Mouse (Mus musculus): ENCODE data around the gene Cyp4a10. TPM values are rescaled to one million over a fixed set of nuclear protein-coding genes. Genes with fewer than 3 reads are reported as not detected.
"Not testable (repeated sequence)": the region's sequence is repeated elsewhere in the genome, so short reads cannot be mapped to it uniquely, and the experiment has no call there.

Cyp4a10 gene
- polyA plus RNA-seq, 1 experiment = not detected

DNA sequence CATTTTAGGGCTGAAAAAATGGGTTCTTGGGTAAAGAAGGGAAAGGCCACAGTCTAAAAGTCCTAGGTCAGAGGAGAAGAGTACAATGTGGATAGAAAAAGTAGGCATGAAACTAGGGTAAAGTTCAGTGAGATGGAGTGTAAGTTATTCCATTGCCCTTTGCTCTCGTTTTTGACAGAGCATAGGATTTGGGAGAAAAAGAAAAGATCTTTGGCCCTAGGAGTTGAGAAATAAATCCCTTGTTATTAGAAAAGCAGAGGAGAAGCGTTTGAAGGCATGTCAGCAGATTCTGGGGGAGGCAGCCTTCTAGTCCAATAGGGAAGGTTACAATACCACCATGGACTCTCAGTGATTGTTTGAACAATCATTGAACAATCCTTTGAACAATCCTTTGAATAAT, 37.4 kb downstream of the Cyp4a10 start:
- Histone ChIP-seq H3K36me3 (ENCODE audit: control insufficient read depth, insufficient read depth) (no peaks in the 10 kb centered on the region), H3ac (ENCODE audit: control insufficient read depth, insufficient read length) (no peak overlapping the region), H3K79me2 (ENCODE audit: control insufficient read depth, insufficient read depth) (no peaks in the 10 kb centered on the region), H3K27me3 (ENCODE audit: control insufficient read depth, insufficient read depth, insufficient read length) (no peaks in the 10 kb centered on the region), H3K4me2 (ENCODE audit: low read depth) (no peak overlapping the region), H3K4me3 (no peak overlapping the region)
- TF ChIP-seq MYOG (IDR thresholded peaks at IDR 0.05; ENCODE audit: control insufficient read depth in 1 of 3, insufficient read depth in 1 of 3, insufficient read length in 2 of 3, low read depth in 2 of 3) = no peak

DNA sequence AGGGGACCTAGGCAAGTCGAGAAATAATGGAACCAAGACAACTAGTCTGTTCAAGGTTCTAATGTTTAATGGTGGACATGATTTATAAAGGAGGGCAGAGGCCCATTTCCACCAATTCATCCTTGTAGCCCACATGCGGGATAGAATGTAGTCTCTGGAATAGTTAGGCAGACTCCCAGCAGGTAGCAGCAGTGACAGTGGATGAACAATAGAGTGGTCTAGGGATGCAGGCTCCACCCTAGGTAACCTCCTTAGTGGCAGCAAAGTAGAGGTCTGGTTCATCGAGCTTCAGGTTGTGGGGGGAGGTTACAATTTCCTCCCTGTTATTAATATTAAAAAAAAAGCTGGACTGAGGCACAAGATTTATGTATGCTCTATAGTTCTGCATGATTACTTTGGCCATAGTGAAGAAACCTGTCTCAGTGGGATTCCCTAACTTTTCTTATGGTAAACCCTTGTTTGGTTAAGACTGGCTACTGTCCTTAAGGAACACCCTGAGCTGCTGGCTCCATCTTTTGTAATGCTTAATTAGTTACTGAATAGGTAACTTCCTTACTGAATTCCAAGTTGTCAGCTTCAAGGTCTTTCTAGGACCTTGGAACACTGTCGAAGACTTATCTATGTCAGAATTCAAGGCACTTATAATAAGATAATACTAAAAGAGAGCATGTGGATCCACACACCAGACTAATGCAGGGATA, 39.9 kb downstream of the Cyp4a10 start:
- Histone ChIP-seq H3ac (ENCODE audit: control insufficient read depth, insufficient read length) (no peak overlapping the region), H3K4me2 (ENCODE audit: low read depth) (no peak overlapping the region), H3K36me3 (ENCODE audit: control insufficient read depth, insufficient read depth) (no peaks in the 10 kb centered on the region), H3K4me3 (no peak overlapping the region), H3K79me2 (ENCODE audit: control insufficient read depth, insufficient read depth) (no peaks in the 10 kb centered on the region), H3K27me3 (ENCODE audit: control insufficient read depth, insufficient read depth, insufficient read length) (no peaks in the 10 kb centered on the region)
- TF ChIP-seq POLR2A (IDR thresholded peaks at IDR 0.05; ENCODE audit: insufficient read length, low read depth) (no peak), CEBPB (IDR thresholded peaks at IDR 0.05; ENCODE audit: insufficient read depth, poor library complexity, severe bottlenecking) (no peak), MYOG (IDR thresholded peaks at IDR 0.05; ENCODE audit: control insufficient read depth in 1 of 3, insufficient read depth in 1 of 3, insufficient read length in 2 of 3, low read depth in 2 of 3) (no peak), SRF (IDR thresholded peaks at IDR 0.05; ENCODE audit: control insufficient read depth, insufficient read length, low read depth) (no peak), TCF3 (IDR thresholded peaks at IDR 0.05; ENCODE audit: insufficient read length, low read depth) (no peak), E2F4 (IDR thresholded peaks at IDR 0.05; ENCODE audit: insufficient read depth) (no peak), TCF12 (IDR thresholded peaks at IDR 0.05; ENCODE audit: insufficient read depth, poor library complexity, severe bottlenecking) (no peak), REST (IDR thresholded peaks at IDR 0.05; ENCODE audit: insufficient read depth, insufficient read length) (no peak)

DNA sequence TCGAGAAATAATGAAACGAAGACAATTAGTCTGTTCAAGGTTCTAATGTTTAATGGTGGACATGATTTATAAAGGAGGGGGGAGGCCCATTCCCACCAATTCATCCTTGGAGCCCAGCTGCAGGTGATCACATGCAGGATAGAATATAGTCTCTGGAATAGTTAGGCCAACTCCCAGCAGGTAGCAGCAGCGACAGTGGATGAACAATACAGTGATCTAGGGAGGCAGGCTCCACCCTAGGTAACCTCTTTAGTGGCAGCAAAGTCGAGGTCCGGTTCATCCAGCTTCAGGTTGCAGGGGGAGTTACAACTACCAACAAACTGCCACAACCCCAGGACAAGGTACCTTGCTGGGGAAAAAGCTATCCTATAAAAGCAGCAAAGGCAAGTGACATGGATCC, 43.2 kb downstream of the Cyp4a10 start:
- not testable (repeated sequence) for H3K4me2 ChIP-seq (ENCODE audit: low read depth); H3K27me3 ChIP-seq (ENCODE audit: control insufficient read depth, insufficient read depth, insufficient read length); H3K4me3 ChIP-seq; H3K79me2 ChIP-seq (ENCODE audit: control insufficient read depth, insufficient read depth); H3K36me3 ChIP-seq (ENCODE audit: control insufficient read depth, insufficient read depth); H3ac ChIP-seq (ENCODE audit: control insufficient read depth, insufficient read length)

GRCm38 (mm10) chr4:115563401-115563800, 45.3 kb downstream of the Cyp4a10 start, which contains the start of gene Cyp4a31:
Gene Cyp4a31, plus strand, starts transcription at chr4:115563649.
- no peak within 1 kb of the TSS for H3K4me2 ChIP-seq (ENCODE audit: low read depth)
- no peaks in the 10 kb centered on the region for H3K79me2 ChIP-seq (ENCODE audit: control insufficient read depth, insufficient read depth)
- TF ChIP-seq CEBPB (IDR thresholded peaks at IDR 0.05; ENCODE audit: insufficient read depth, poor library complexity, severe bottlenecking) (no peak), TCF3 (IDR thresholded peaks at IDR 0.05; ENCODE audit: insufficient read length, low read depth) (no peak), POLR2AphosphoS2 (IDR thresholded peaks at IDR 0.05; ENCODE audit: insufficient read length, low read depth) (no peak), REST (IDR thresholded peaks at IDR 0.05; ENCODE audit: insufficient read depth, insufficient read length) (no peak), SRF (IDR thresholded peaks at IDR 0.05; ENCODE audit: control insufficient read depth, insufficient read length, low read depth) (no peak), MYOD1 (IDR thresholded peaks at IDR 0.05; ENCODE audit: control insufficient read depth in 1 of 3, insufficient read length in 2 of 3, low read depth in 2 of 3) (no peak), USF1 (IDR thresholded peaks at IDR 0.05; ENCODE audit: low read depth) (no peak), MAX (IDR thresholded peaks at IDR 0.05; ENCODE audit: low read depth) (no peak), POLR2A (IDR thresholded peaks at IDR 0.05; ENCODE audit: insufficient read length, low read depth) (no peak), TCF12 (IDR thresholded peaks at IDR 0.05; ENCODE audit: insufficient read depth, poor library complexity, severe bottlenecking) (no peak), MYOG (IDR thresholded peaks at IDR 0.05; ENCODE audit: control insufficient read depth in 1 of 3, insufficient read depth in 1 of 3, insufficient read length in 2 of 3, low read depth in 2 of 3) (no peak), E2F4 (IDR thresholded peaks at IDR 0.05; ENCODE audit: insufficient read depth) (no peak)
- H3ac ChIP-seq (ENCODE audit: control insufficient read depth, insufficient read length) = no peak within 1 kb of the TSS
- no peak within 1 kb of the TSS for H3K4me3 ChIP-seq
- H3K27me3 ChIP-seq (ENCODE audit: control insufficient read depth, insufficient read depth, insufficient read length) = no peaks in the 10 kb centered on the region
- no peaks in the 10 kb centered on the region for H3K36me3 ChIP-seq (ENCODE audit: control insufficient read depth, insufficient read depth)

GRCm38 (mm10) chr4:115564469-115565225, 46.6 kb downstream of the Cyp4a10 start:
- not testable (repeated sequence) for H3K4me2 ChIP-seq (ENCODE audit: low read depth); H3K36me3 ChIP-seq (ENCODE audit: control insufficient read depth, insufficient read depth); H3K79me2 ChIP-seq (ENCODE audit: control insufficient read depth, insufficient read depth); H3K27me3 ChIP-seq (ENCODE audit: control insufficient read depth, insufficient read depth, insufficient read length); H3ac ChIP-seq (ENCODE audit: control insufficient read depth, insufficient read length); H3K4me3 ChIP-seq

Data from myocyte (in vitro differentiated cells).